Mouse (Mus musculus): Measurements from ENCODE around the gene Fkbp9.

DNA sequence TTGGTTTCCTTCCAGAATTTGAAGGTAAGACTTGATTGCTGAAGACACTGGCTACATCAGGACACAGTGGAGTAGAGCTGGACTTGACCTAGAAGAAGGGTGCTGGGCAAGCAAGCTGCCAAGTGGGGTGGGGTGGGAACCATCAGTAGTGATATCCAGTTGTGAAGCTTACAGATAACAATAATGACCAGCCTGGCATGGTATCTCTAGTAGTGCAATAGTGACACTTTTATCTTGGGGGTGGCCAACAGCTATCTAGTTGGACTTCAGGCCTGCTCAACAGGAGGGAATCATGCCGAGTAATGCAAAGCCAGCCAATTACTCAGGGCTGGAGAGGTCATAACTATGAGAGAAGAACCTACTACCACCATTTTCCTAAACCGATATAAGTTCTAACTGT lies 12.5 kb downstream of the Fkbp9 start:
- TF ChIP-seq CTCF (IDR thresholded peaks at IDR 0.05; ENCODE audit: insufficient read depth, low read length) (no peak), POLR2A (IDR thresholded peaks at IDR 0.05; ENCODE audit: borderline replicate concordance, extremely low read depth, low read depth, low read length) (no peak)

All from lung, adult 2 months (tissue).